ENCODE assay signal across 28 mouse cellular contexts in the genomic region with DNA sequence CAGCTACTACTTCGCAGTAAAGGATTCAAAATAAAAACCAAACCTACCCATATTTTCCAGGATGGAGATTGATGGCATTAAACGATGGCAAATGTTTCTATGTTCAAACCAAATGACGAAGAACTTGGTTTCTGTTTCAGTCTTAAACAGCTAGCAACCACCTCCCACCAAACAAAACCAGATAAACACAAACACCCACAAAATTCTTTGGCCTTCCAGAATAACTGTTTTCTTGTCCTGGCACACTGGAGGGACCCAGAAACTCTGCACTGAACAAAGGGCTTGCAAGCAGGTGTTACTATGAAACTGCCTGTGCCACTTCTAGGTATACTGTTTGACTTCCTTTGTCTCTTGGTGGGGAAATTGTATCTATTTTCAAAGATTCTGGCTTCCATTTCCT. TPM values are rescaled to one million over a fixed set of nuclear protein-coding genes. Genes with fewer than 3 reads are reported as not detected.
A peak's percentile ranks its signal among the peaks of the same experiment; 100 is the strongest.
DNase-seq lines count a peak whose midpoint lies in the region; ATAC-seq lines count a peak whose summit lies in the region.
"Had no signal": no experiment of that assay in that cellular context is flagged by ENCODE, and none has a peak within 500 bp of the region (broad histone marks: within the 10 kb centered on the region; RNA-seq: fewer than 3 reads in every experiment).

No protein-coding gene starts in this region.

- peak overlapping the region; percentile 86; the same call in 1 of the 2 replicates for H3K27ac ChIP-seq in limb, embryonic 10.5 days
- H3K27ac ChIP-seq in forebrain, embryonic 10.5 days = no peak overlapping the region
- H3K27ac ChIP-seq: heart, adult 2 months; heart, embryonic 15.5 days; hindbrain, embryonic 14.5 days; left cerebral cortex, adult 2 months; liver, embryonic 15.5 days; macrophage; midbrain, embryonic 15.5 days; neural tube, embryonic 13.5 days had no signal

- H3K9me3 ChIP-seq in limb, embryonic 10.5 days (replicated peaks) = no peaks in the 10 kb centered on the region
- no peaks in the 10 kb centered on the region; the same call in 1 of the 2 replicates for H3K9me3 ChIP-seq in forebrain, embryonic 10.5 days
- H3K9me3 ChIP-seq: G1E; heart, embryonic 15.5 days; liver, embryonic 15.5 days; midbrain, embryonic 15.5 days; neural tube, embryonic 13.5 days had no signal

- no peak overlapping the region for H3K4me3 ChIP-seq in limb, embryonic 10.5 days
- H3K4me3 ChIP-seq in forebrain, embryonic 10.5 days = no peak overlapping the region
- H3K4me3 ChIP-seq: heart, adult 2 months; heart, embryonic 15.5 days; left cerebral cortex, adult 2 months; liver, embryonic 15.5 days; midbrain, embryonic 15.5 days; neural tube, embryonic 13.5 days had no signal

- no peaks in the 10 kb centered on the region for H3K27me3 ChIP-seq in limb, embryonic 10.5 days (ENCODE audit: low read depth, poor library complexity, severe bottlenecking)
- no peaks in the 10 kb centered on the region for H3K27me3 ChIP-seq in forebrain, embryonic 10.5 days (ENCODE audit: poor library complexity, severe bottlenecking)
- H3K27me3 ChIP-seq: heart, embryonic 15.5 days; liver, embryonic 15.5 days; midbrain, embryonic 15.5 days; neural tube, embryonic 13.5 days; Patski had no signal

- WGBS in limb, embryonic 10.5 days = 84% methylated on average over 3 of the region's 3 CpGs
- WGBS in forebrain, embryonic 10.5 days = 91% methylated on average over 3 of the region's 3 CpGs

- H3K36me3 ChIP-seq in limb, embryonic 10.5 days = no peaks in the 10 kb centered on the region
- no peaks in the 10 kb centered on the region for H3K36me3 ChIP-seq in forebrain, embryonic 10.5 days (replicated peaks)
- H3K36me3 ChIP-seq: G1E; heart, embryonic 15.5 days; liver, embryonic 15.5 days; midbrain, embryonic 15.5 days; neural tube, embryonic 13.5 days had no signal

- peak; percentile 67 for DNase-seq in CD4-positive helper T cell, adult 2 months (ENCODE audit: low read depth, low spot score)
- DNase-seq in limb, embryonic 10.5 days (ENCODE audit: low spot score) = no peak
- peak; percentile 22 for DNase-seq in thymus, postnatal 25 days
- no peak for DNase-seq in kidney, adult 8-10 months
- no peak for DNase-seq in adrenal gland, postnatal 10 days
- no peak for DNase-seq in forebrain, embryonic 10.5 days (ENCODE audit: extremely low spot score, low spot score)
- DNase-seq: adrenal gland, adult 8-10 months; cerebellum, adult 18-20 months; cerebellum, postnatal 14 days; gastrocnemius, postnatal 25 days; heart, adult 2 months; heart, postnatal 36 days; kidney, postnatal 25 days; liver; retina, postnatal 1 day; right cerebral cortex, postnatal 25 days had no signal

- peaks cover 43% of the 10 kb centered on the region for H3K4me1 ChIP-seq in limb, embryonic 10.5 days
- peaks cover 24% of the 10 kb centered on the region for H3K4me1 ChIP-seq in forebrain, embryonic 10.5 days
- H3K4me1 ChIP-seq: liver, embryonic 15.5 days; midbrain, embryonic 15.5 days had no signal

- peak; percentile 50 for ATAC-seq in CD4-positive, CD25-positive, alpha-beta regulatory T cell, adult 4 months
- ATAC-seq: intestine, embryonic 16.5 days; lung, postnatal 0 days; Patski had no signal

RNA-seq across cellular contexts. Expression of gene Ica1, which starts 43.2 kb away (rescaled TPM):
- 1 to 10 TPM; 6.2 to 6.4 TPM for polyA plus RNA-seq in CD4-positive, CD25-positive, alpha-beta regulatory T cell, adult 4 months (2017; shearing (Covaris generic))
- polyA plus RNA-seq in limb, embryonic 10.5 days (2016; fragmentation: Nextera tagmentation; extraction: Ambion mirVana) = 11.9 and 17.1 TPM in 2 replicates
- 10 to 100 TPM; 17.5 to 25.5 TPM for total RNA-seq in adrenal gland, postnatal 10 days (2021)
- polyA plus RNA-seq in forebrain, embryonic 10.5 days (2016; fragmentation: Nextera tagmentation; extraction: Ambion mirVana) = 15.2 and 16.1 TPM in 2 replicates

Comparison
In these comparisons a context has a peak if more than half of its experiments do, and no peak if none do; other contexts are left out.
1. DNase-seq: peak in CD4-positive helper T cell, adult 2 months (single experiment) and thymus, postnatal 25 days (single experiment); none in limb, embryonic 10.5 days (single experiment), kidney, adult 8-10 months (0 of 2), adrenal gland, postnatal 10 days (single experiment) and forebrain, embryonic 10.5 days (single experiment).